Mouse (Mus musculus) cerebellum, adult (tissue): Measurements from ENCODE around the gene Ankrd12.

ENCODE experiments used
- ATAC-seq: cut with Nextera tagmentation; 2 replicates; pipeline ENCODE4 v1.9.2; 2017; ENCODE audit warnings: mild to moderate bottlenecking, moderate library complexity, mixed read lengths; ENCODE audit not compliant: insufficient number of reproducible peaks, low FRiP score, low TSS enrichment

Ankrd12 gene

GRCm38 (mm10) chr17:66076934-66077333, at the start of gene Ankrd12:
Gene Ankrd12, minus strand, starts transcription at chr17:66077089.
- peak; percentile 93 for ATAC-seq

- ATAC-seq: no peak
These were observed 48.3 kb upstream of the Ankrd12 start for GRCm38 (mm10) chr17:66125211-66125610.

GRCm38 (mm10) chr17:66123816-66124610, 47.1 kb upstream of the Ankrd12 start:
- ATAC-seq: no peak

GRCm38 (mm10) chr17:66123066-66123815, 46.4 kb upstream of the Ankrd12 start, which contains the start of gene Ddx11:
Gene Ddx11, plus strand, starts transcription at chr17:66123520.
- peak; percentile 73 for ATAC-seq

- no peak for ATAC-seq
These were observed 43.8 kb upstream of the Ankrd12 start for GRCm38 (mm10) chr17:66120701-66121100.

- no peak for ATAC-seq
These were observed 42.1 kb upstream of the Ankrd12 start for GRCm38 (mm10) chr17:66118991-66119390.

- no peak for ATAC-seq
These were observed 35.3 kb upstream of the Ankrd12 start for GRCm38 (mm10) chr17:66112166-66112565.

- ATAC-seq: peak; percentile 91
These were observed 34.6 kb upstream of the Ankrd12 start, which contains the start of gene Washc1 for GRCm38 (mm10) chr17:66111402-66111959. Gene Washc1, plus strand, starts transcription at chr17:66111545.

GRCm38 (mm10) chr17:66110746-66111145, 33.9 kb upstream of the Ankrd12 start:
- no peak for ATAC-seq

GRCm38 (mm10) chr17:66108198-66108597, 31.3 kb upstream of the Ankrd12 start:
- ATAC-seq: no peak

- no peak for ATAC-seq
These were observed 30.6 kb upstream of the Ankrd12 start for GRCm38 (mm10) chr17:66107466-66107865.

GRCm38 (mm10) chr17:66106601-66107267, 29.8 kb upstream of the Ankrd12 start:
- ATAC-seq: no peak

- no peak for ATAC-seq
These were observed 27.2 kb upstream of the Ankrd12 start for GRCm38 (mm10) chr17:66104076-66104475.

GRCm38 (mm10) chr17:66101380-66102330, 24.8 kb upstream of the Ankrd12 start, which contains the start of gene Ndufv2:
Gene Ndufv2, minus strand, starts transcription at chr17:66101559.
- peak; percentile 99 for ATAC-seq

GRCm38 (mm10) chr17:66100566-66101379, 23.9 kb upstream of the Ankrd12 start:
- peak; percentile 28; the same call in 1 of the 2 replicates for ATAC-seq

GRCm38 (mm10) chr17:66092664-66093063, 15.8 kb upstream of the Ankrd12 start:
- ATAC-seq: no peak

GRCm38 (mm10) chr17:66092065-66092464, 15.2 kb upstream of the Ankrd12 start:
- no peak for ATAC-seq

- no peak for ATAC-seq
These were observed 14.5 kb upstream of the Ankrd12 start for GRCm38 (mm10) chr17:66091392-66091791.
